Mouse (Mus musculus) fibroblast of lung, adult 2 months (primary cell): Measurements from ENCODE around the gene Fezf2.

ENCODE experiments used
- DNase-seq: peaks from one replicate; pipeline ENCODE4 v3.0.0-alpha.2; 2011; ENCODE audit warnings: low read depth

Fezf2 gene

GRCm38 (mm10) chr14:12342458-12343131 is 5.4 kb downstream of the Fezf2 start:
- DNase-seq = no peak

- DNase-seq = no peak
These were observed 6.1 kb downstream of the Fezf2 start for GRCm38 (mm10) chr14:12341789-12342457.

GRCm38 (mm10) chr14:12341075-12341788 is 6.8 kb downstream of the Fezf2 start:
- no peak for DNase-seq

- DNase-seq = no peak
These were observed 7.5 kb downstream of the Fezf2 start for GRCm38 (mm10) chr14:12340238-12341074.

GRCm38 (mm10) chr14:12338811-12339565 is 9.0 kb downstream of the Fezf2 start:
- no peak for DNase-seq

- DNase-seq = no peak
These were observed 9.8 kb downstream of the Fezf2 start for GRCm38 (mm10) chr14:12337998-12338809.

GRCm38 (mm10) chr14:12337421-12337997 is 10.5 kb downstream of the Fezf2 start:
- DNase-seq = no peak

- no peak for DNase-seq
These were observed 13.1 kb downstream of the Fezf2 start for GRCm38 (mm10) chr14:12334925-12335324.

GRCm38 (mm10) chr14:12333622-12334021 is 14.4 kb downstream of the Fezf2 start:
- DNase-seq = no peak

- no peak for DNase-seq
These were observed 44.9 kb downstream of the Fezf2 start for GRCm38 (mm10) chr14:12303106-12303505.

GRCm38 (mm10) chr14:12300677-12301076 is 47.3 kb downstream of the Fezf2 start:
- no peak for DNase-seq

- no peak for DNase-seq
These were observed 47.7 kb downstream of the Fezf2 start for GRCm38 (mm10) chr14:12300275-12300674.

- no peak for DNase-seq
These were observed 48.3 kb downstream of the Fezf2 start for GRCm38 (mm10) chr14:12299654-12300053.

GRCm38 (mm10) chr14:12299171-12299570 is 48.8 kb downstream of the Fezf2 start:
- no peak for DNase-seq

GRCm38 (mm10) chr14:12296391-12296790 is 51.6 kb downstream of the Fezf2 start:
- DNase-seq = no peak
